Mouse (Mus musculus) lung, embryonic 14.5 days (tissue): ENCODE results near the gene Cmtr2. TPM values are rescaled to one million over a fixed set of nuclear protein-coding genes. Genes with fewer than 3 reads are reported as not detected.
A peak's percentile ranks its signal among the peaks of the same experiment; 100 is the strongest.

Experiments
- ATAC-seq: fragments of 200-750 bp; cut with Nextera tagmentation; 2 replicates; pipeline ENCODE4 v1.8.0; 2017; ENCODE audit warnings: mild to moderate bottlenecking, moderate TSS enrichment, moderate library complexity; ENCODE audit not compliant: insufficient read depth
- DNase-seq: peaks from one replicate; pipeline ENCODE4 v3.0.0-alpha.2; 2015
- H3K27ac ChIP-seq: fragments of 300-500 bp; sonication (generic); 2 replicates; pipeline ENCODE4 v1.5.1; 2014; ENCODE audit warnings: low read depth, mild to moderate bottlenecking, moderate library complexity
- H3K27me3 ChIP-seq: fragments of 300-500 bp; sonication (generic); 2 replicates; pipeline ENCODE4 v1.6.1; 2014; ENCODE audit warnings: low read length, control low read depth; ENCODE audit not compliant: insufficient read depth
- H3K36me3 ChIP-seq: fragments of 300-500 bp; sonication (generic); 2 replicates; pipeline ENCODE4 v1.6.1; 2014; ENCODE audit warnings: control low read depth; ENCODE audit not compliant: insufficient read depth
- H3K4me1 ChIP-seq: fragments of 300-500 bp; sonication (generic); 2 replicates; pipeline ENCODE4 v1.6.1; 2014; ENCODE audit warnings: antibody characterized with exemption, control low read depth; ENCODE audit not compliant: insufficient read depth
- H3K4me2 ChIP-seq: fragments of 300-500 bp; sonication (generic); 2 replicates; pipeline ENCODE4 v1.6.1; 2014; ENCODE audit warnings: mild to moderate bottlenecking
- H3K4me3 ChIP-seq: fragments of 300-500 bp; sonication (generic); 2 replicates; pipeline ENCODE4 v1.5.1; 2014; ENCODE audit warnings: low read depth, low read length
- H3K9ac ChIP-seq: fragments of 300-500 bp; sonication (generic); 2 replicates; pipeline ENCODE4 v1.6.1; 2014
- H3K9me3 ChIP-seq: fragments of 300-500 bp; sonication (generic); 2 replicates; pipeline ENCODE4 v1.6.1; 2016; ENCODE audit warnings: low read depth, low read length, control low read depth
- CTCF ChIP-seq: IDR thresholded peaks from 2 replicates; pipeline ENCODE4 v1.5.1; 2016; ENCODE audit warnings: antibody characterized with exemption, low read depth
- WGBS: fragments of 180-500 bp; shearing (Covaris S2); extraction: QIAGEN DNeasy Blood & Tissue Kit; methylation state at CpG from one replicate; pipeline ENCODE4 v1.1.7; 2014; 5-methylcytosine and 5-hydroxymethylcytosine counted together
- polyA plus RNA-seq: library from polyadenylated mRNA; unstranded; fragments of >200 nt; fragmentation: Nextera tagmentation; extraction: Ambion mirVana; gene quantifications from 2 replicates; pipeline ENCODE4 v1.2.1, GENCODE M21; 2014

The Cmtr2 gene
- polyA plus RNA-seq, 1 experiment from 2014 or later, result 8.3 TPM

- H3K27ac ChIP-seq, result no peak overlapping the region
- H3K4me1 ChIP-seq, result no peaks in the 10 kb centered on the region
- ATAC-seq (no peak), DNase-seq (peak; percentile 7)
- H3K4me3 ChIP-seq, result no peak overlapping the region
- H3K9ac ChIP-seq, result no peak overlapping the region
- H3K36me3 ChIP-seq, result no peaks in the 10 kb centered on the region
- H3K27me3 ChIP-seq, result 0 out of 2 replicates have a peak, but pooled peaks cover 2% of the 10 kb centered on the region
- 18% methylated on average over 11 of the region's 11 CpGs for WGBS
- no peak overlapping the region for H3K4me2 ChIP-seq
- no peaks in the 10 kb centered on the region for H3K9me3 ChIP-seq
- TF ChIP-seq CTCF, result no peak
These were observed 31.7 kb upstream of the Cmtr2 start for GRCm38 (mm10) chr8:110183748-110184147.

- H3K4me3 ChIP-seq, result no peak overlapping the region
- no peaks in the 10 kb centered on the region for H3K9me3 ChIP-seq
- no peak overlapping the region for H3K4me2 ChIP-seq
- no peak overlapping the region for H3K9ac ChIP-seq
- WGBS, result 71% methylated on average over 4 of the region's 4 CpGs
- H3K36me3 ChIP-seq, result no peaks in the 10 kb centered on the region
- no peaks in the 10 kb centered on the region for H3K4me1 ChIP-seq
- no peak for ATAC-seq
- H3K27me3 ChIP-seq, result no peaks in the 10 kb centered on the region
- no peak overlapping the region for H3K27ac ChIP-seq
- DNase-seq, result no peak
- TF ChIP-seq CTCF, result no peak
These were observed 29.9 kb upstream of the Cmtr2 start for GRCm38 (mm10) chr8:110185538-110185937.

- H3K4me2 ChIP-seq, result no peak overlapping the region
- no peak overlapping the region for H3K27ac ChIP-seq
- no peaks in the 10 kb centered on the region for H3K9me3 ChIP-seq
- no peak for TF ChIP-seq CTCF
- H3K27me3 ChIP-seq, result no peaks in the 10 kb centered on the region
- DNase-seq (no peak), ATAC-seq (no peak)
- H3K36me3 ChIP-seq, result no peaks in the 10 kb centered on the region
- no peaks in the 10 kb centered on the region for H3K4me1 ChIP-seq
- H3K4me3 ChIP-seq, result no peak overlapping the region
- 12% methylated on average over 8 of the region's 8 CpGs for WGBS
- H3K9ac ChIP-seq, result no peak overlapping the region
These were observed 26.3 kb upstream of the Cmtr2 start for GRCm38 (mm10) chr8:110188961-110189750.

GRCm38 (mm10) chr8:110196678-110197077 is 18.8 kb upstream of the Cmtr2 start:
- Histone ChIP-seq H3K4me3 (no peak overlapping the region), H3K4me2 (no peak overlapping the region), H3K36me3 (no peaks in the 10 kb centered on the region), H3K4me1 (no peaks in the 10 kb centered on the region), H3K27ac (no peak overlapping the region), H3K9me3 (no peaks in the 10 kb centered on the region), H3K9ac (no peak overlapping the region), H3K27me3 (no peaks in the 10 kb centered on the region)
- TF ChIP-seq CTCF, result no peak
- 0% methylated on average over 5 of the region's 5 CpGs for WGBS
- no peak for ATAC-seq
- DNase-seq, result peak; percentile 94

GRCm38 (mm10) chr8:110201806-110202205 is 13.7 kb upstream of the Cmtr2 start:
- Histone ChIP-seq H3K9ac (no peak overlapping the region), H3K4me2 (no peak overlapping the region), H3K4me1 (no peaks in the 10 kb centered on the region), H3K36me3 (no peaks in the 10 kb centered on the region), H3K4me3 (no peak overlapping the region), H3K27ac (no peak overlapping the region), H3K9me3 (no peaks in the 10 kb centered on the region), H3K27me3 (no peaks in the 10 kb centered on the region)
- WGBS, result 34% methylated on average over 11 of the region's 11 CpGs
- ATAC-seq (no peak), DNase-seq (peak; percentile 42)
- peak; percentile 70 for TF ChIP-seq CTCF

- Histone ChIP-seq H3K4me3 (no peak overlapping the region), H3K4me2 (no peak overlapping the region), H3K9me3 (no peaks in the 10 kb centered on the region), H3K27me3 (no peaks in the 10 kb centered on the region), H3K4me1 (peaks cover 3% of the 10 kb centered on the region; the same call in 1 of the 2 replicates), H3K27ac (no peak overlapping the region), H3K9ac (no peak overlapping the region), H3K36me3 (peaks cover 3% of the 10 kb centered on the region)
- 75% methylated on average over 5 of the region's 5 CpGs for WGBS
- ATAC-seq, result no peak
- no peak for TF ChIP-seq CTCF
- DNase-seq, result no peak
These were observed 788 bp downstream of the Cmtr2 start for GRCm38 (mm10) chr8:110216253-110216652.

- DNase-seq, result no peak
- 33% methylated on average over 5 of the region's 5 CpGs for WGBS
- no peak overlapping the region for H3K9ac ChIP-seq
These were observed 1.7 kb downstream of the Cmtr2 start for GRCm38 (mm10) chr8:110217198-110217597.

More at GRCm38 (mm10) chr8:110217198-110217597, 1.7 kb downstream of the Cmtr2 start:
- H3K27ac ChIP-seq, result no peak overlapping the region
- H3K36me3 ChIP-seq, result peaks cover 12% of the 10 kb centered on the region
- peaks cover 3% of the 10 kb centered on the region; the same call in 1 of the 2 replicates for H3K4me1 ChIP-seq
- peak overlapping the region; percentile 73 for H3K4me2 ChIP-seq
- no peak for TF ChIP-seq CTCF
- H3K27me3 ChIP-seq, result no peaks in the 10 kb centered on the region
- no peaks in the 10 kb centered on the region for H3K9me3 ChIP-seq
- H3K4me3 ChIP-seq, result peak overlapping the region; percentile 60
- ATAC-seq, result peak; percentile 50
